Mouse (Mus musculus) kidney, embryonic 16.5 days (tissue): ENCODE measurements around the gene Olfr472. TPM values are rescaled to one million over a fixed set of nuclear protein-coding genes. Genes with fewer than 3 reads are reported as not detected.
"Not testable (repeated sequence)": the region's sequence is repeated elsewhere in the genome, so short reads cannot be mapped to it uniquely, and the experiment has no call there.

Experiments
- ATAC-seq: fragments of 200-750 bp; cut with Nextera tagmentation; 2 replicates; pipeline ENCODE4 v1.8.0; 2017; ENCODE audit warnings: moderate TSS enrichment; ENCODE audit not compliant: low FRiP score, low TSS enrichment
- H3K27ac ChIP-seq: fragments of 300-500 bp; sonication (generic); 2 replicates; pipeline ENCODE4 v1.5.1; 2014; ENCODE audit warnings: low read length
- H3K27me3 ChIP-seq: fragments of 300-500 bp; sonication (generic); 2 replicates; pipeline ENCODE4 v1.6.1; 2014; ENCODE audit warnings: low read length, control low read depth, mixed read lengths; ENCODE audit not compliant: insufficient read depth
- H3K36me3 ChIP-seq: fragments of 300-500 bp; sonication (generic); 2 replicates; pipeline ENCODE4 v1.6.1; 2014; ENCODE audit warnings: low read length, control low read depth, mixed read lengths; ENCODE audit not compliant: insufficient read depth
- H3K4me1 ChIP-seq: fragments of 300-500 bp; sonication (generic); 2 replicates; pipeline ENCODE4 v1.6.1; 2014; ENCODE audit warnings: low read length, control low read depth, mixed read lengths; ENCODE audit not compliant: insufficient read depth
- H3K4me2 ChIP-seq: fragments of 300-500 bp; sonication (generic); replicated peaks from 2 replicates; pipeline ENCODE4 v1.6.1; 2014; ENCODE audit warnings: low read depth, low read length
- H3K4me3 ChIP-seq: fragments of 300-500 bp; sonication (generic); 2 replicates; pipeline ENCODE4 v1.5.1; 2014; ENCODE audit warnings: mild to moderate bottlenecking, low read length
- H3K9ac ChIP-seq: fragments of 300-500 bp; sonication (generic); replicated peaks from 2 replicates; pipeline ENCODE4 v1.6.1; 2014; ENCODE audit warnings: low read length
- H3K9me3 ChIP-seq: fragments of 300-500 bp; sonication (generic); 2 replicates; pipeline ENCODE4 v1.6.1; 2016; ENCODE audit warnings: low read length, control low read depth
- WGBS: fragments of 180-500 bp; shearing (Covaris S2); extraction: QIAGEN DNeasy Blood & Tissue Kit; methylation state at CpG from one replicate; pipeline ENCODE4 v1.1.7; 2014; 5-methylcytosine and 5-hydroxymethylcytosine counted together
- polyA plus RNA-seq: library from polyadenylated mRNA; unstranded; fragments of >200 nt; fragmentation: Nextera tagmentation; extraction: Ambion mirVana; gene quantifications from 2 replicates; pipeline ENCODE4 v1.2.1, GENCODE M21; 2015

The Olfr472 gene
- polyA plus RNA-seq, result 0.03 TPM in 1 of 2 replicates, not detected in the other

DNA sequence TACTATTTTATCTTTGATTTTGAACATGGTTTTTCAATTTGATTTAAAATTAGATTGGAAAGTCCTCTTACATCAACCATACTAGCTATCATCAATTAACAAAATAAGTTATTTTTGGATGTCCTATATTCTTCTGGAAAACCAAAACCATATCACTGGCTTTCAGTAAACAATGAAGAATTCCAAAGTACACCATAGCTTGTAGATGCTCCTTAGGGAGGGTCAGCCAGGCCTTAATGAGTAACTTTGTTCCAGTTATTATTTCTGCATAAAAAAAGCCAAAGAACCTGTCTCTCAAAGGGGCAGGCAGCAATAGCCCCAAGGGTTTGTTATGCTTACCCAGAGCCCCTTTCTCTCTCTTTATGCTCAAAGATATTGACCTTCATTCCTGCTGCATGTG lies at the start of gene Olfr472:
TSS of gene Olfr472 (plus strand) at position 301 of the 400 bp plus-strand sequence.
- Histone ChIP-seq H3K27me3 (no peaks in the 10 kb centered on the region), H3K4me1 (no peaks in the 10 kb centered on the region), H3K36me3 (no peaks in the 10 kb centered on the region), H3K9ac (no peak within 1 kb of the TSS), H3K9me3 (no peaks in the 10 kb centered on the region), H3K27ac (no peak within 1 kb of the TSS), H3K4me3 (no peak within 1 kb of the TSS), H3K4me2 (no peak within 1 kb of the TSS)
- no peak for ATAC-seq

DNA sequence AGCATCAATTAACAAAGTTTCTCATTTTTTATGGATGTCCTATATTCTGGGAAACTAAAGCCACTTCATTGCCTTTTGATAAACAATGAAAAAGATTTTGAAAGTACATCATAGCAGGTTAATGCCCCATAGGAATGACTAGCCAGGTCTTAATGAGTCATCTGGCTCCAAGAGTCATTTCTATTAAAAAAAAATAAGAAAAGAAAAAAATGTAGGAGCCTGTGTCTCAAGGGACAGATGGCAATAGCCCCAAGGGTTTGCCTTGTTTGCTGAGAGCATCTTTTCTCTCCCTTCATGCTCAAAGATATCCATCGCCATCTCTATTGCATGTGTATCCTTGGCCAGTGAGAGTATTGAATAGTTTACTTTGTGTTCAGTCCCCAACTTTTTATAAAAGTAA lies 32.4 kb downstream of the Olfr472 start, which contains the start of gene Olfr473:
TSS of gene Olfr473 (plus strand) at position 301 of the 400 bp plus-strand sequence.
- Histone ChIP-seq H3K4me3 (no peak within 1 kb of the TSS), H3K4me2 (no peak within 1 kb of the TSS), H3K27ac (no peak within 1 kb of the TSS), H3K36me3 (no peaks in the 10 kb centered on the region), H3K9ac (no peak within 1 kb of the TSS), H3K27me3 (no peaks in the 10 kb centered on the region), H3K9me3 (no peaks in the 10 kb centered on the region), H3K4me1 (no peaks in the 10 kb centered on the region)
- 83% methylated on average over 1 of the region's 1 CpGs for WGBS
- ATAC-seq, result no peak

DNA sequence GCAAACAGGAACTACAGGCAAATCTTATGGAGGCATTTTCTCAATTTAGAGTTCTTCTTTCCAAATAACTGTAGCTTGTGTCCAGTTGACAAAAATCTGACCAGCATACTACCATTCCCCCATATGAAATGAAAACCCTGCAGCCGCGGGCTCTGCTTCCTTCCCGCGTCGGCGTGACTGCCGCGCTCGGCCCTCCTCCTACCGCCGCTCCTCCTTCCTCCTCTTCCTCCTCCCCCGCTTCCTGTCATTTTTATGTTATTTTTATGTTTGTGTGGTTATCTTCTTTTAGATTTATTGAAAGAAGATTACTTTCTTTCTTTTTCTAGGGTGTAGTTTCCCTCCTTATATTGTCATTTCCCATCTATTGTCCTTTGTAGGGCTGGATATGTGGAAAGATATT lies 54.8 kb downstream of the Olfr472 start:
- not testable (repeated sequence) for H3K9ac ChIP-seq, H3K27me3 ChIP-seq, H3K9me3 ChIP-seq, H3K27ac ChIP-seq, H3K4me2 ChIP-seq, H3K36me3 ChIP-seq, H3K4me1 ChIP-seq, H3K4me3 ChIP-seq, ATAC-seq
- 97% methylated on average over 12 of the region's 12 CpGs for WGBS

DNA sequence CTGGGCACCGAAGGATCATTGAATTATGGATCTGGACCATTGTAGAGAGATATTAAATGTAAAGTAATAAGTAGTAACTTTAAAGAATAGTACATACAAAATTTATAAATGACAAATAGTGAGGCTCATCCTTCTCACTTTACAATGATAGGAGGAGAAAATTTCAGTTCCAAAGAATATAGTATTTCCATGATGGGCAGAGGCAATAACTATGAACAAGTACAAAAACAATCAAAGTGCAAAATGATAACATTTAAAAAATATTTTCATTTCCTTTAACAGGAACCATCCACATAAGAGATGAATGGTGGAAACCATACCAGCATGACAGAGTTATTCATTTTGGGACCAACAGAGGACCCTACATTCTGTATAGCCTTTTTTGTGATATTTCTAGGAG lies 56.6 kb downstream of the Olfr472 start, which contains the start of gene Olfr474:
TSS of gene Olfr474 (plus strand) at position 301 of the 400 bp plus-strand sequence.
- H3K9me3 ChIP-seq, result no peaks in the 10 kb centered on the region
- no peak within 1 kb of the TSS for H3K4me3 ChIP-seq
- no peaks in the 10 kb centered on the region for H3K4me1 ChIP-seq
- WGBS, result 93% methylated on average over 1 of the region's 1 CpGs
- no peaks in the 10 kb centered on the region for H3K27me3 ChIP-seq
- H3K27ac ChIP-seq, result no peak within 1 kb of the TSS
- H3K9ac ChIP-seq, result no peak within 1 kb of the TSS
- no peaks in the 10 kb centered on the region for H3K36me3 ChIP-seq
- H3K4me2 ChIP-seq, result no peak within 1 kb of the TSS
- ATAC-seq, result no peak

Other genes with a start within 250 kb of the Olfr472 start
- gene Cyb5r2, start 139.9 kb upstream of the Olfr472 start, polyA plus RNA-seq, result 0.14 and 0.22 TPM in 2 replicates
- not detected in 2 replicates for gene Ovch2, start 96.7 kb upstream of the Olfr472 start, polyA plus RNA-seq
- not detected in 2 replicates for gene Olfr467, start 85.6 kb upstream of the Olfr472 start, polyA plus RNA-seq
- gene Olfr469, start 72.4 kb upstream of the Olfr472 start, polyA plus RNA-seq, result not detected in 2 replicates
- gene Olfr470, start 50.4 kb upstream of the Olfr472 start, polyA plus RNA-seq, result not detected in 2 replicates
- gene Olfr473, start 32.5 kb downstream of the Olfr472 start, polyA plus RNA-seq, result not detected in 2 replicates
- gene Olfr474, start 56.7 kb downstream of the Olfr472 start, polyA plus RNA-seq, result not detected in 2 replicates
- gene Olfr476, start 66.9 kb downstream of the Olfr472 start, polyA plus RNA-seq, result not detected in 2 replicates
- not detected in 2 replicates for gene Olfr477, start 88.8 kb downstream of the Olfr472 start, polyA plus RNA-seq
- gene Olfr478, start 136.1 kb downstream of the Olfr472 start, polyA plus RNA-seq, result not detected in 2 replicates
- gene Olfr479, start 152.8 kb downstream of the Olfr472 start, polyA plus RNA-seq, result not detected in 2 replicates
- gene Olfr480, start 169.4 kb downstream of the Olfr472 start, polyA plus RNA-seq, result not detected in 2 replicates
- not detected in 2 replicates for gene Olfr481, start 182.0 kb downstream of the Olfr472 start, polyA plus RNA-seq
- 0.07 and 0.13 TPM in 2 replicates for gene Olfr482, start 199.7 kb downstream of the Olfr472 start, polyA plus RNA-seq
- gene Olfr483, start 202.9 kb downstream of the Olfr472 start, polyA plus RNA-seq, result not detected in 2 replicates
- not detected in 2 replicates for gene Olfr484, start 229.5 kb downstream of the Olfr472 start, polyA plus RNA-seq